9 mouse cellular contexts compared by ENCODE assay signal in genomic region chr12:108529214-108529613, GRCm38 (mm10). TPM values are rescaled to one million over a fixed set of nuclear protein-coding genes. Genes with fewer than 3 reads are reported as not detected.
DNase-seq lines count a peak whose midpoint lies in the region; ATAC-seq and TF ChIP-seq lines count a peak whose summit lies in the region.
"Had no signal": no experiment of that assay in that cellular context is flagged by ENCODE, and none has a peak within 500 bp of the region (broad histone marks: within the 10 kb centered on the region; RNA-seq: fewer than 3 reads in every experiment).

No protein-coding gene starts in this region.

- WGBS in bone marrow, adult 2 months = 50% methylated on average over 8 of the region's 8 CpGs
- WGBS in forebrain, embryonic 12.5 days = 51% methylated on average over 8 of the region's 8 CpGs
- WGBS in midbrain, embryonic 12.5 days = 50% methylated on average over 8 of the region's 8 CpGs

- H3K4me2 ChIP-seq in forebrain, embryonic 12.5 days = no peak overlapping the region
- no peak overlapping the region for H3K4me2 ChIP-seq in midbrain, embryonic 12.5 days (replicated peaks)
- H3K4me2 ChIP-seq: stomach, embryonic 15.5 days had no signal

- peak; percentile 67 for TF ChIP-seq CTCF in bone marrow, adult 2 months (IDR thresholded peaks at IDR 0.05; ENCODE audit: control insufficient read depth, insufficient read depth, low read length)

- no peaks in the 10 kb centered on the region; the same call in 1 of the 2 replicates for H3K4me1 ChIP-seq in bone marrow, adult 2 months (ENCODE audit: control insufficient read depth, insufficient read depth, low read length)
- H3K4me1 ChIP-seq in forebrain, embryonic 12.5 days = no peaks in the 10 kb centered on the region
- H3K4me1 ChIP-seq in midbrain, embryonic 12.5 days = no peaks in the 10 kb centered on the region
- H3K4me1 ChIP-seq: stomach, embryonic 15.5 days had no signal

- peaks cover 46% of the 10 kb centered on the region for H3K36me3 ChIP-seq in forebrain, embryonic 12.5 days (replicated peaks)
- H3K36me3 ChIP-seq in midbrain, embryonic 12.5 days = peaks cover 57% of the 10 kb centered on the region

- peak; percentile 56 for ATAC-seq in frontal cortex, adult (ENCODE audit: low TSS enrichment)
- 0 out of 2 replicates have a peak, but pooled peaks have one; percentile 20 for ATAC-seq in forebrain, embryonic 12.5 days (ENCODE audit: low FRiP score)
- 0 out of 2 replicates have a peak, but pooled peaks have one; percentile 4 for ATAC-seq in midbrain, embryonic 12.5 days (ENCODE audit: low FRiP score, low read depth)
- ATAC-seq in inflammation-experienced regulatory T-cells, adult 6 months = no peak

- H3K27ac ChIP-seq in bone marrow, adult 2 months (ENCODE audit: control insufficient read depth, insufficient read depth, low read depth, low read length, poor library complexity) = no peak overlapping the region
- H3K27ac ChIP-seq in forebrain, embryonic 12.5 days = no peak overlapping the region
- H3K27ac ChIP-seq in midbrain, embryonic 12.5 days (replicated peaks) = no peak overlapping the region
- H3K27ac ChIP-seq: stomach, embryonic 15.5 days had no signal

- H3K9ac ChIP-seq in forebrain, embryonic 12.5 days = no peak overlapping the region
- H3K9ac ChIP-seq in midbrain, embryonic 12.5 days (replicated peaks) = no peak overlapping the region
- H3K9ac ChIP-seq: stomach, embryonic 15.5 days had no signal

- TF ChIP-seq POLR2A in bone marrow, adult 2 months (IDR thresholded peaks at IDR 0.05; ENCODE audit: borderline replicate concordance, control insufficient read depth, low read depth, low read length) = no peak

- no peaks in the 10 kb centered on the region for H3K27me3 ChIP-seq in forebrain, embryonic 12.5 days
- no peaks in the 10 kb centered on the region for H3K27me3 ChIP-seq in midbrain, embryonic 12.5 days
- H3K27me3 ChIP-seq: stomach, embryonic 15.5 days had no signal

- no peak overlapping the region for H3K4me3 ChIP-seq in bone marrow, adult 2 months (replicated peaks; ENCODE audit: control insufficient read depth, low read depth, low read length)
- no peak overlapping the region for H3K4me3 ChIP-seq in forebrain, embryonic 12.5 days (replicated peaks)
- H3K4me3 ChIP-seq in midbrain, embryonic 12.5 days = no peak overlapping the region
- H3K4me3 ChIP-seq: stomach, embryonic 15.5 days had no signal

- DNase-seq in frontal cortex, postnatal 14 days (ENCODE audit: low spot score in 2 of 2) = no peak
- peak; percentile 78 for DNase-seq in 3T3-L1 (ENCODE audit: low read depth, low spot score)
- peak; percentile 69 to 74 for DNase-seq in layer of hippocampus, postnatal 10 days (ENCODE audit: low spot score in 2 of 2)

- H3K9me3 ChIP-seq in forebrain, embryonic 12.5 days = no peaks in the 10 kb centered on the region
- no peaks in the 10 kb centered on the region for H3K9me3 ChIP-seq in midbrain, embryonic 12.5 days
- H3K9me3 ChIP-seq: stomach, embryonic 15.5 days had no signal

RNA-seq across cellular contexts. Expression of gene Evl, which starts 25.3 kb away (rescaled TPM):
- 45.6 and 80.6 TPM in 2 replicates for polyA plus RNA-seq in bone marrow, adult 2 months (2011; ENCODE audit: insufficient read depth, insufficient read length, low replicate concordance, missing spikeins)
- 121 and 124 TPM in 2 replicates for polyA plus RNA-seq in forebrain, embryonic 12.5 days (2016; fragmentation: Nextera tagmentation; extraction: Ambion mirVana)
- total RNA-seq in layer of hippocampus, postnatal 10 days (2021) = 100 to 1,000 TPM; 312 to 327 TPM
- polyA plus RNA-seq in midbrain, embryonic 12.5 days (2016; fragmentation: Nextera tagmentation; extraction: Ambion mirVana) = 123 and 138 TPM in 2 replicates
- polyA plus RNA-seq in inflammation-experienced regulatory T-cells, adult 6 months (2017; shearing (Covaris generic)) = 100 to 1,000 TPM; 124 to 306 (median 304) TPM

Comparison
In these comparisons a context has a peak if more than half of its experiments do, and no peak if none do; other contexts are left out.
1. DNase-seq: peak in 3T3-L1 (single experiment) and layer of hippocampus, postnatal 10 days (2 of 2); none in frontal cortex, postnatal 14 days (0 of 2).